In the genomic region with DNA sequence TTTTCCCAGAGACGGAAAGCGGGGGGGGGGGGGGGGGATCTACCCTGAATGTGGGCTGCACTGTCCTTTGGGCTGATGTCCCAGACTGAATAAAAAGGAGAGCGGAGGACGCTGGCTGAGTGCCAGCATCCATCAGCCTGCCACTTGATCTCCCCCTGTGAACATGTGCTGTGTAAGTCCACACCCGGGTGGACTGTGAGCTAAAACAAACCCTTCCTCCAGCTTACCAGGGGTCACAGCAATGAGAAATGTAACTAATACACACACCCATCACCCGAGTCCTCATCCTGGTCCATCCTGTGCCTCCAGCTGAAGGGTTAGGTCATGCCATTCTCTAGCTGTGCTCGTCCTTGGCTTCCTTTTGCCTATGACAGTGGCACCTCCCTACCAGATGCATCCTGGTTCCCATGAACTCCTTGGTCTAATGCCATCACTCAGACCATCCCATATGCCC, we compare ENCODE assay signal across 9 mouse cellular contexts. TPM values are rescaled to one million over a fixed set of nuclear protein-coding genes. Genes with fewer than 3 reads are reported as not detected.
A peak's percentile ranks its signal among the peaks of the same experiment; 100 is the strongest.
DNase-seq lines count a peak whose midpoint lies in the region; ATAC-seq lines count a peak whose summit lies in the region.
"Had no signal": no experiment of that assay in that cellular context is flagged by ENCODE, and none has a peak within 500 bp of the region (broad histone marks: within the 10 kb centered on the region; RNA-seq: fewer than 3 reads in every experiment).

No protein-coding gene starts in this region.

- no peak overlapping the region for H3K4me2 ChIP-seq in hindbrain, embryonic 11.5 days (replicated peaks; ENCODE audit: low read depth, low read length)
- H3K4me2 ChIP-seq in forebrain, embryonic 14.5 days (ENCODE audit: low read length) = peak overlapping the region; percentile 14; the same call in 1 of the 2 replicates
- 0 out of 2 replicates have a peak overlapping the region, but pooled peaks have one; percentile 13 for H3K4me2 ChIP-seq in hindbrain, embryonic 15.5 days
- H3K4me2 ChIP-seq in neural tube, embryonic 15.5 days = no peak overlapping the region

- H3K9me3 ChIP-seq in hindbrain, embryonic 11.5 days (ENCODE audit: control insufficient read depth, low read length) = no peaks in the 10 kb centered on the region
- no peaks in the 10 kb centered on the region for H3K9me3 ChIP-seq in hindbrain, embryonic 10.5 days
- H3K9me3 ChIP-seq in forebrain, embryonic 14.5 days (replicated peaks; ENCODE audit: control insufficient read depth, low read length) = no peaks in the 10 kb centered on the region
- no peaks in the 10 kb centered on the region for H3K9me3 ChIP-seq in hindbrain, embryonic 15.5 days
- no peaks in the 10 kb centered on the region for H3K9me3 ChIP-seq in neural tube, embryonic 15.5 days (replicated peaks)

- WGBS in hindbrain, embryonic 11.5 days = 70% methylated on average over 7 of the region's 7 CpGs
- 73% methylated on average over 7 of the region's 7 CpGs for WGBS in hindbrain, embryonic 10.5 days
- WGBS in forebrain, embryonic 14.5 days = 11% methylated on average over 7 of the region's 7 CpGs
- 28% methylated on average over 7 of the region's 7 CpGs for whole genome bisulfite sequencing in hindbrain, embryonic 15.5 days
- WGBS in neural tube, embryonic 15.5 days = 24% methylated on average over 7 of the region's 7 CpGs

- peak; percentile 36 for DNase-seq in hindbrain, embryonic 11.5 days (ENCODE audit: low spot score)
- no peak for DNase-seq in hindbrain, embryonic 10.5 days (ENCODE audit: low spot score)
- peak; percentile 56 for DNase-seq in adrenal gland, postnatal 14 days
- DNase-seq in forebrain, embryonic 14.5 days (ENCODE audit: low spot score) = peak; percentile 83
- no peak for DNase-seq in urinary bladder, postnatal 36 days (ENCODE audit: low spot score in 2 of 2)
- DNase-seq in thymus, postnatal 0 days (ENCODE audit: low spot score) = no peak

- 0 out of 2 replicates have a peak, but pooled peaks cover 6% of the 10 kb centered on the region for H3K36me3 ChIP-seq in hindbrain, embryonic 11.5 days (ENCODE audit: control insufficient read depth, insufficient read depth, low read length)
- H3K36me3 ChIP-seq in hindbrain, embryonic 10.5 days = peaks cover 54% of the 10 kb centered on the region
- H3K36me3 ChIP-seq in forebrain, embryonic 14.5 days (ENCODE audit: control insufficient read depth, insufficient read depth, low read length) = peaks cover 45% of the 10 kb centered on the region
- H3K36me3 ChIP-seq in hindbrain, embryonic 15.5 days = peaks cover 40% of the 10 kb centered on the region
- peaks cover 41% of the 10 kb centered on the region for H3K36me3 ChIP-seq in neural tube, embryonic 15.5 days

- H3K27ac ChIP-seq in hindbrain, embryonic 11.5 days (ENCODE audit: low read depth, low read length) = no peak overlapping the region
- H3K27ac ChIP-seq in hindbrain, embryonic 10.5 days = no peak overlapping the region
- H3K27ac ChIP-seq in forebrain, embryonic 14.5 days (ENCODE audit: low read depth, low read length) = peak overlapping the region; percentile 67
- H3K27ac ChIP-seq in hindbrain, embryonic 15.5 days (replicated peaks) = peak overlapping the region; percentile 73
- peak overlapping the region; percentile 60 for H3K27ac ChIP-seq in neural tube, embryonic 15.5 days (replicated peaks)

- H3K9ac ChIP-seq in hindbrain, embryonic 11.5 days (ENCODE audit: low read depth, low read length) = no peak overlapping the region
- H3K9ac ChIP-seq in forebrain, embryonic 14.5 days (ENCODE audit: low read length) = no peak overlapping the region
- no peak overlapping the region for H3K9ac ChIP-seq in hindbrain, embryonic 15.5 days
- no peak overlapping the region for H3K9ac ChIP-seq in neural tube, embryonic 15.5 days (replicated peaks)

- peak; percentile 59 for ATAC-seq in hindbrain, embryonic 11.5 days (ENCODE audit: low FRiP score)
- ATAC-seq in forebrain, embryonic 14.5 days = peak; percentile 78
- ATAC-seq in hindbrain, embryonic 15.5 days (ENCODE audit: low FRiP score, low read depth) = peak; percentile 72
- peak; percentile 49; the same call in 1 of the 2 replicates for ATAC-seq in neural tube, embryonic 15.5 days (ENCODE audit: low FRiP score)

- no peak overlapping the region for H3K4me3 ChIP-seq in hindbrain, embryonic 11.5 days (ENCODE audit: low read depth, low read length)
- H3K4me3 ChIP-seq in hindbrain, embryonic 10.5 days = no peak overlapping the region
- H3K4me3 ChIP-seq in forebrain, embryonic 14.5 days (ENCODE audit: low read depth, low read length) = no peak overlapping the region
- H3K4me3 ChIP-seq in hindbrain, embryonic 15.5 days = no peak overlapping the region
- no peak overlapping the region for H3K4me3 ChIP-seq in neural tube, embryonic 15.5 days (replicated peaks)

- peaks cover 17% of the 10 kb centered on the region for H3K4me1 ChIP-seq in hindbrain, embryonic 11.5 days (replicated peaks; ENCODE audit: control insufficient read depth, insufficient read depth, low read length)
- peaks cover 52% of the 10 kb centered on the region for H3K4me1 ChIP-seq in hindbrain, embryonic 10.5 days (replicated peaks)
- peaks cover 57% of the 10 kb centered on the region for H3K4me1 ChIP-seq in forebrain, embryonic 14.5 days (ENCODE audit: control insufficient read depth, insufficient read depth, low read length)
- H3K4me1 ChIP-seq in hindbrain, embryonic 15.5 days (replicated peaks) = peaks cover 58% of the 10 kb centered on the region
- peaks cover 57% of the 10 kb centered on the region for H3K4me1 ChIP-seq in neural tube, embryonic 15.5 days

- no peaks in the 10 kb centered on the region for H3K27me3 ChIP-seq in hindbrain, embryonic 11.5 days (ENCODE audit: control insufficient read depth, insufficient read depth, low read length)
- H3K27me3 ChIP-seq in hindbrain, embryonic 10.5 days (ENCODE audit: insufficient read depth, poor library complexity, severe bottlenecking) = no peaks in the 10 kb centered on the region
- H3K27me3 ChIP-seq in forebrain, embryonic 14.5 days (replicated peaks; ENCODE audit: control insufficient read depth, insufficient read depth, low read length) = no peaks in the 10 kb centered on the region
- H3K27me3 ChIP-seq in hindbrain, embryonic 15.5 days = no peaks in the 10 kb centered on the region
- H3K27me3 ChIP-seq in neural tube, embryonic 15.5 days (replicated peaks) = no peaks in the 10 kb centered on the region

RNA-seq across cellular contexts. Expression of gene Itm2c, which starts 8.1 kb away (rescaled TPM):
- 85.7 and 86.1 TPM in 2 replicates for polyA plus RNA-seq in hindbrain, embryonic 11.5 days (2014; fragmentation: Nextera tagmentation; extraction: Ambion mirVana)
- 146 and 151 TPM in 2 replicates for polyA plus RNA-seq in hindbrain, embryonic 10.5 days (2016; fragmentation: Nextera tagmentation; extraction: Ambion mirVana)
- 329 and 361 TPM in 2 replicates for total RNA-seq in adrenal gland, postnatal 14 days (2021)
- 149 and 157 TPM in 2 replicates for polyA plus RNA-seq in forebrain, embryonic 14.5 days (2014; fragmentation: Nextera tagmentation; extraction: Ambion mirVana)
- 204 TPM in 2 replicates for polyA plus RNA-seq in hindbrain, embryonic 15.5 days (2015; fragmentation: Nextera tagmentation; extraction: Ambion mirVana)
- polyA plus RNA-seq in neural tube, embryonic 15.5 days (2015; fragmentation: Nextera tagmentation; extraction: Ambion mirVana) = 185 and 211 TPM in 2 replicates
- 178 and 184 TPM in 2 replicates for polyA plus RNA-seq in thymus, postnatal 0 days (2015; fragmentation: Nextera tagmentation; extraction: Ambion mirVana)

RNA-seq across cellular contexts. Expression of gene 4933407L21Rik, which starts 26.1 kb away (rescaled TPM):
- 0.46 and 0.60 TPM in 2 replicates for polyA plus RNA-seq in hindbrain, embryonic 11.5 days (2014; fragmentation: Nextera tagmentation; extraction: Ambion mirVana)
- polyA plus RNA-seq in hindbrain, embryonic 10.5 days (2016; fragmentation: Nextera tagmentation; extraction: Ambion mirVana) = 0.43 and 0.51 TPM in 2 replicates
- total RNA-seq in adrenal gland, postnatal 14 days (2021) = 0.15 TPM in 1 of 2 replicates, not detected in the other
- polyA plus RNA-seq in forebrain, embryonic 14.5 days (2014; fragmentation: Nextera tagmentation; extraction: Ambion mirVana) = 4.0 and 4.2 TPM in 2 replicates
- 7.1 and 7.7 TPM in 2 replicates for polyA plus RNA-seq in hindbrain, embryonic 15.5 days (2015; fragmentation: Nextera tagmentation; extraction: Ambion mirVana)
- 6.7 and 6.8 TPM in 2 replicates for polyA plus RNA-seq in neural tube, embryonic 15.5 days (2015; fragmentation: Nextera tagmentation; extraction: Ambion mirVana)
- polyA plus RNA-seq in thymus, postnatal 0 days (2015; fragmentation: Nextera tagmentation; extraction: Ambion mirVana) = 2.6 and 3.1 TPM in 2 replicates
- polyA plus RNA-seq: small intestine, adult 2 months had no signal

RNA-seq across cellular contexts. Expression of gene Gpr55, which starts 58.7 kb away (rescaled TPM):
- polyA plus RNA-seq in hindbrain, embryonic 11.5 days (2014; fragmentation: Nextera tagmentation; extraction: Ambion mirVana) = 0.08 TPM in 1 of 2 replicates, not detected in the other
- not detected in 2 replicates for polyA plus RNA-seq in hindbrain, embryonic 10.5 days (2016; fragmentation: Nextera tagmentation; extraction: Ambion mirVana)
- total RNA-seq in adrenal gland, postnatal 14 days (2021) = 3.0 and 3.4 TPM in 2 replicates
- 0.05 TPM in 1 of 2 replicates, not detected in the other for polyA plus RNA-seq in forebrain, embryonic 14.5 days (2014; fragmentation: Nextera tagmentation; extraction: Ambion mirVana)
- polyA plus RNA-seq in hindbrain, embryonic 15.5 days (2015; fragmentation: Nextera tagmentation; extraction: Ambion mirVana) = 0.17 and 0.25 TPM in 2 replicates
- 0.10 and 0.19 TPM in 2 replicates for polyA plus RNA-seq in neural tube, embryonic 15.5 days (2015; fragmentation: Nextera tagmentation; extraction: Ambion mirVana)
- polyA plus RNA-seq in thymus, postnatal 0 days (2015; fragmentation: Nextera tagmentation; extraction: Ambion mirVana) = 0.39 and 0.58 TPM in 2 replicates

Comparison
In these comparisons a context has a peak if more than half of its experiments do, and no peak if none do; other contexts are left out.
1. DNase-seq: peak in hindbrain, embryonic 11.5 days (single experiment), adrenal gland, postnatal 14 days (single experiment) and forebrain, embryonic 14.5 days (single experiment); none in hindbrain, embryonic 10.5 days (single experiment), urinary bladder, postnatal 36 days (0 of 2) and thymus, postnatal 0 days (single experiment).
2. H3K27ac ChIP-seq: peak in forebrain, embryonic 14.5 days (single experiment), hindbrain, embryonic 15.5 days (single experiment) and neural tube, embryonic 15.5 days (single experiment); none in hindbrain, embryonic 11.5 days (single experiment) and hindbrain, embryonic 10.5 days (single experiment).
3. H3K4me2 ChIP-seq: peak in forebrain, embryonic 14.5 days (single experiment) and hindbrain, embryonic 15.5 days (single experiment); none in hindbrain, embryonic 11.5 days (single experiment) and neural tube, embryonic 15.5 days (single experiment).
4. Peak in every context shown above with its lines, with median percentiles within 50 percentile points of each other: ATAC-seq.